Mouse (Mus musculus): ENCODE results near the gene Glcci1.

GRCm38 (mm10) chr6:8583892-8584291 is 74.5 kb downstream of the Glcci1 start:
- TF ChIP-seq EP300 (IDR thresholded peaks at IDR 0.05; ENCODE audit: insufficient read depth, low read depth, low read length) (no peak), POLR2A (IDR thresholded peaks at IDR 0.05; ENCODE audit: insufficient read depth, low read length) (no peak), CTCF (IDR thresholded peaks at IDR 0.05; ENCODE audit: low read depth, low read length) (no peak)

Measured in ES-Bruce4 (cell line).